Mouse (Mus musculus): ENCODE measurements around the gene Gatm.

GRCm38 (mm10) chr2:122618719-122619118, 7.6 kb upstream of the Gatm start:
- TF ChIP-seq CTCF (IDR thresholded peaks at IDR 0.05) (no peak), EP300 (IDR thresholded peaks at IDR 0.05) (no peak)

All from lung, postnatal 0 days (tissue).